Mouse (Mus musculus) forebrain, embryonic 15.5 days (tissue): ENCODE data around the gene Srsf12. TPM values are rescaled to one million over a fixed set of nuclear protein-coding genes. Genes with fewer than 3 reads are reported as not detected.
A peak's percentile ranks its signal among the peaks of the same experiment; 100 is the strongest.

Experiments
- ATAC-seq: fragments of 200-750 bp; cut with Nextera tagmentation; replicated peaks from 2 replicates; pipeline ENCODE4 v1.8.0; 2017; ENCODE audit warnings: mild to moderate bottlenecking, moderate TSS enrichment, moderate library complexity
- H3K27ac ChIP-seq: fragments of 300-500 bp; sonication (generic); replicated peaks from 2 replicates; pipeline ENCODE4 v1.5.1; 2015; ENCODE audit warnings: mild to moderate bottlenecking, inconsistent platforms
- H3K27me3 ChIP-seq: fragments of 300-500 bp; sonication (generic); 2 replicates; pipeline ENCODE4 v1.6.1; 2015; ENCODE audit warnings: inconsistent platforms
- H3K36me3 ChIP-seq: fragments of 300-500 bp; sonication (generic); 2 replicates; pipeline ENCODE4 v1.6.1; 2015; ENCODE audit warnings: mild to moderate bottlenecking, inconsistent platforms
- H3K4me1 ChIP-seq: fragments of 300-500 bp; sonication (generic); 2 replicates; pipeline ENCODE4 v1.6.1; 2015; ENCODE audit warnings: inconsistent platforms
- H3K4me2 ChIP-seq: fragments of 300-500 bp; sonication (generic); replicated peaks from 2 replicates; pipeline ENCODE4 v1.6.1; 2015; ENCODE audit warnings: mild to moderate bottlenecking, inconsistent platforms
- H3K4me3 ChIP-seq: fragments of 300-500 bp; sonication (generic); 2 replicates; pipeline ENCODE4 v1.5.1; 2015; ENCODE audit warnings: mild to moderate bottlenecking, inconsistent platforms
- H3K9ac ChIP-seq: fragments of 300-500 bp; sonication (generic); replicated peaks from 2 replicates; pipeline ENCODE4 v1.6.1; 2015; ENCODE audit warnings: mild to moderate bottlenecking, inconsistent platforms
- H3K9me3 ChIP-seq: fragments of 300-500 bp; sonication (generic); 2 replicates; pipeline ENCODE4 v1.6.1; 2016; ENCODE audit warnings: inconsistent platforms
- WGBS: fragments of 180-500 bp; shearing (Covaris S2); methylation state at CpG from one replicate; pipeline ENCODE4 v1.1.7; 2015; ENCODE audit warnings: mixed read lengths; 5-methylcytosine and 5-hydroxymethylcytosine counted together
- polyA plus RNA-seq: library from polyadenylated mRNA; unstranded; fragments of >200 nt; fragmentation: Nextera tagmentation; extraction: Ambion mirVana; gene quantifications from 2 replicates; pipeline ENCODE4 v1.2.1, GENCODE M21; 2015

The Srsf12 gene
- polyA plus RNA-seq, 1 experiment from 2014 or later: 33.9 TPM

DNA sequence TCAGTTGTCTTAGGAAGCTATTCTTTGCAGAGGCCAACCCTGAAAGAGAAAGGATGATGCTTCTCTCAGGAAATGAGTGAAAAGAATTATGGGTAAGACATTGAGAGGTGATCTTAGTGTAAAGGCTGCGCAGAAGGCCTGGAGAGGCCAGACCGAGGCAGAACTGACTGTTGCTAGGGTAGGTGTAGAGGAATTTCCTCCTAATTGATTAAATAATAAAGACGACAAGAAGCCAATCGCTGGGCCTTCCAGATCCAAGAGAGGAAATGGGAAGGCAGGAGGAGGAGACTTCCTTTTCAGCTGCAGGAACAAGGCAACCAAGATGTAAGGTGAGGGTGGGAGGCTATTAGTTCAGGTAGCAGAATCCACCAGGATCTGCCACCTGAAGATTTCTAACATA is 45.9 kb downstream of the Srsf12 start:
- H3K4me1 ChIP-seq: no peaks in the 10 kb centered on the region
- ATAC-seq: no peak
- H3K9ac ChIP-seq: no peak overlapping the region
- H3K4me2 ChIP-seq: no peak overlapping the region
- no peaks in the 10 kb centered on the region for H3K36me3 ChIP-seq
- H3K4me3 ChIP-seq: no peak overlapping the region
- no peaks in the 10 kb centered on the region for H3K9me3 ChIP-seq
- H3K27ac ChIP-seq: no peak overlapping the region
- 71% methylated on average over 4 of the region's 4 CpGs for WGBS
- H3K27me3 ChIP-seq: no peaks in the 10 kb centered on the region

DNA sequence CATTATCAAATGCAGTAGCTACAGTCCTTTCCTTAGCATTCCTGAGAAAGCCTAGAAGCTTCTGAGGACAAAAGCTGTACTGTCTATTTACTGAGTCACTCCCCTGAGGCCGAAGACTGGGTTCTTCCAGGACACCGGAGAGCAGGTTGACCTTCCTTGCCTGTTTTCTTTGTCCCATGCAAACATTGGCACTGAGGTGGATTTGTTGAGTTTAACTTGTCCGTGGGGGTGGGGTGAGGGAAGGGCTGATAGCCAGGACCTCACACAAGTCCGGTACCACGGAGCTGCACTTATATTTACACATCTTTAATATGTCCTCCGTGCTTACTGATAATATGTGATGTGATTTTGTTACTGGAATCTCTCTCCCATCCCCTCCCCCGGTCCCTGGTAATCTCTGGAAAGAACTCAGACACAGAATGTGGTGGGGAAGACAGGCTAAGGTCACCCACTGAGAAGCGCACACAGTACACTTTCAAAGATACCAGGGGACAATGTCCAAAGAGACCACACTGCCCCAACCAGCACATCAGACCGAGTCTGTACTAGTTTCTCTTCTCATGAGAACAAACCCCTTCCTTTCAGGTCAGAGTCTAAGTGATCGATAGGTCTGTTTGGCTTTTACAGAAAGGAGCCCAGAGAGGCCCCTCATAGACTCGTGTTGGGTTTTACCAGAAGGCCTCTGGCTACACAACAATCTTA is 48.6 kb downstream of the Srsf12 start:
- Histone ChIP-seq H3K4me3 (no peak overlapping the region), H3K36me3 (no peaks in the 10 kb centered on the region), H3K27ac (no peak overlapping the region), H3K9ac (no peak overlapping the region), H3K4me1 (no peaks in the 10 kb centered on the region), H3K27me3 (no peaks in the 10 kb centered on the region), H3K4me2 (no peak overlapping the region), H3K9me3 (no peaks in the 10 kb centered on the region)
- WGBS: 80% methylated on average over 11 of the region's 11 CpGs
- no peak for ATAC-seq

GRCm38 (mm10) chr4:33260311-33260710 is 51.5 kb downstream of the Srsf12 start:
- Histone ChIP-seq H3K27ac (no peak overlapping the region), H3K27me3 (no peaks in the 10 kb centered on the region), H3K36me3 (no peaks in the 10 kb centered on the region), H3K4me1 (no peaks in the 10 kb centered on the region), H3K9ac (no peak overlapping the region), H3K4me2 (no peak overlapping the region), H3K4me3 (no peak overlapping the region), H3K9me3 (no peaks in the 10 kb centered on the region)
- ATAC-seq: no peak

- no peak overlapping the region for H3K9ac ChIP-seq
- ATAC-seq: 0 out of 2 replicates have a peak, but pooled peaks have one; percentile 19
Observed at GRCm38 (mm10) chr4:33261311-33261753, 52.5 kb downstream of the Srsf12 start.

GRCm38 (mm10) chr4:33262897-33263296 is 54.1 kb downstream of the Srsf12 start:
- WGBS: 64% methylated on average over 1 of the region's 1 CpGs
- Histone ChIP-seq H3K4me3 (no peak overlapping the region), H3K9me3 (no peaks in the 10 kb centered on the region), H3K4me1 (no peaks in the 10 kb centered on the region), H3K27me3 (no peaks in the 10 kb centered on the region), H3K27ac (no peak overlapping the region), H3K36me3 (no peaks in the 10 kb centered on the region), H3K9ac (no peak overlapping the region), H3K4me2 (no peak overlapping the region)
- no peak for ATAC-seq

More at GRCm38 (mm10) chr4:33261311-33261753, 52.5 kb downstream of the Srsf12 start:
- no peaks in the 10 kb centered on the region for H3K9me3 ChIP-seq
- H3K27me3 ChIP-seq: no peaks in the 10 kb centered on the region
- H3K4me2 ChIP-seq: no peak overlapping the region
- no peaks in the 10 kb centered on the region for H3K4me1 ChIP-seq
- WGBS: 45% methylated on average over 7 of the region's 7 CpGs
- no peaks in the 10 kb centered on the region for H3K36me3 ChIP-seq
- no peak overlapping the region for H3K27ac ChIP-seq
- H3K4me3 ChIP-seq: no peak overlapping the region

DNA sequence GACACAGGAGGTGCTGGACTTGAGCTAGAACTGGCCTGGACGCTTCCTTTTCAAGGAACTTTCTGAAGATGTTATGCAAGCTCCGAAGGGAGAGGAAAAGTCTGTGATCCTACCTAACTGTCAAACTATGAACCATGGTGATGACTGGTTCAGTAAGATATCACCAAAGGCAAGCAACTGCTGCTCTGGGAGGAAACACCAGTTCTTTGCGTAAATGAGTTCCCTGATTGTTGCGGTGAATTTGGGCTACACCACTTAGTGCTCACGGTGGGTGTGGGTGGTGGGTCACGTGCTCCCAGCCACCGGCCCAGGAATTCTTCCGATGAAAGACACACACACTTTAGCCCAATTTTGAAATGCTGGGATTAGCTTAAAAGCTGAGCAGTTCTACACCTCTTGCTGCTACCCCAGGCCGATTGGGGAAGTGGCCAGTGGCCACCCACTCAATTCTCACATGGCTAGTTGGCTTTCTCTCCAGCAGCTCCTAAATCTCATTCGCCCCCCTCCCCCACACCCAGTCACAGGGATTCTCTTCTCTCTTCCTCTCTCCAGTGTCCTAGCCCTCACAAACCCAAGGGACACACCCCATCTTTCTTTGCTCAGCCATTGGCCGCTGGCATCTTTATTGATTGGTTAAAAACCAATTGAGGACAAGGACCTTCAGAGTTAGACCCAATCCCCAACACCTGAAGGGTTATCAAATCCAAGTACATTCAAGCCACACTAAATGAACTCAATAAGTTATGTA is 56.4 kb downstream of the Srsf12 start:
- no peak overlapping the region for H3K9ac ChIP-seq
- no peaks in the 10 kb centered on the region for H3K36me3 ChIP-seq
- no peak overlapping the region for H3K4me3 ChIP-seq
- no peaks in the 10 kb centered on the region for H3K4me1 ChIP-seq
- no peak overlapping the region for H3K27ac ChIP-seq
- no peaks in the 10 kb centered on the region for H3K27me3 ChIP-seq
- no peak for ATAC-seq
- H3K4me2 ChIP-seq: no peak overlapping the region
- no peaks in the 10 kb centered on the region for H3K9me3 ChIP-seq
- WGBS: 87% methylated on average over 11 of the region's 11 CpGs

DNA sequence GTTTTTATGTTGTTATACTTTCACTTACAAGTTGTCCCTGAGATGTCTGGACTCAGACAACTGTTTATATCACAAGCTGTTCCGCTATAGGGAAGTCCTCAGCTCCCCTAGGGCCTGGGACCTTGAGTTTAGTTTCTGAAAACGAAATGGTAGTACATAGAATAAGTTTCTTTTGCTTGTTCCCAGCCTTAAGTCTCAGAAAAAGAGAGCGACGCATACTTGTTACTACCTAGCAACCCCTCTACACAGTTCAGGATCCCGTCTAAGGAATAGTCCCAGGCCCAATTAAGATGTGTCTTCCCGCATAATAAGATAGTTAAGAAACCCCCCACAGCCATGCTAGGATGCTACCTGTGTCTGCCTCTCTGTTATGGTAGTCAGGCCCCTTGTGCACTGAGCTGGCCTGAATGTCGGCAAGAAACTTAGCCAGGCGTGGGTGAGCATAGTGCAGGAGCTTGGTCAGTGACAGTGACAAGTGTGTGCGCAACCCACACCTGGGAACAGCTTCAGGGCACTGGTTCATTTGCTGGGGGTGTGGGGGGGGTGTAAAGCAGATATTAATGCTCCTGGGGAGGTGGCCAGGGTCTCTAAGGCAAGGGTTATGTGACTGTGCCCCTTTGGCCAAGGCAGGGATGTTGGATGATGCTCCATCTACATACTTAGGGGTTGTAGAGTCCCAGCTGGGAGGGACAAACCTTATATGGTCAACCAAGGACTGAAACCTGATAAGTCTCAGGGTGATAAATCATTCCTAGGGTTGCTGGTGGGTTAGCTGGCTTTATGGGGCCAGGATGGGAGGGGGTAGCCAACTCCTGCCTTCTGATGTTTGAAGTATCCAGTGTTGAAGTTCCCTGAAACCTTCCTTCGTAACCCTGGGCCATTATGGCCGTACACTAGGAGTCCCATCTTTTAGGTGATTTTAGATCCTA is 61.9 kb downstream of the Srsf12 start:
- Histone ChIP-seq H3K4me3 (no peak overlapping the region), H3K9me3 (no peaks in the 10 kb centered on the region), H3K4me2 (no peak overlapping the region), H3K9ac (no peak overlapping the region), H3K27ac (no peak overlapping the region), H3K36me3 (no peaks in the 10 kb centered on the region), H3K4me1 (no peaks in the 10 kb centered on the region), H3K27me3 (no peaks in the 10 kb centered on the region)
- ATAC-seq: no peak
- 82% methylated on average over 11 of the region's 11 CpGs for WGBS

DNA sequence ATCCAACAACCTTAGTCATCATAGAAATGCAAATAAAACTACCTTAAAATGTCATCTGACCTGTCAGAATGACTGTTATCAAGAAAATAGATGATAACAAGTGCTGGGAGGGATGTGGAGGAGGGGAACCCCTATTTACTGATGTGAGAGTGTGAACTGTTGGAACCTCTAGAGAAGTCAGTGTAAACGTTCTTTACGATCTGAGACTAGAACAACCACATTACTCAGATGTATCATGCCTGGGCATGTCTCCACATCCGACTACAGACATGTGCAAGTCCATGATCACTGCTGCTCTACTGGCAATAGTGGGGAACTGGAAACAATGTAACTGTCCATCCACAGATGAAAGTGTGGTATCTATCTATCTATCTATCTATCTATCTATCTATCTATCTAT is 64.6 kb downstream of the Srsf12 start:
- Histone ChIP-seq H3K36me3 (no peaks in the 10 kb centered on the region), H3K4me3 (no peak overlapping the region), H3K27me3 (no peaks in the 10 kb centered on the region), H3K4me1 (no peaks in the 10 kb centered on the region), H3K4me2 (no peak overlapping the region), H3K27ac (no peak overlapping the region), H3K9me3 (no peaks in the 10 kb centered on the region), H3K9ac (no peak overlapping the region)
- 85% methylated on average over 3 of the region's 3 CpGs for WGBS
- no peak for ATAC-seq

DNA sequence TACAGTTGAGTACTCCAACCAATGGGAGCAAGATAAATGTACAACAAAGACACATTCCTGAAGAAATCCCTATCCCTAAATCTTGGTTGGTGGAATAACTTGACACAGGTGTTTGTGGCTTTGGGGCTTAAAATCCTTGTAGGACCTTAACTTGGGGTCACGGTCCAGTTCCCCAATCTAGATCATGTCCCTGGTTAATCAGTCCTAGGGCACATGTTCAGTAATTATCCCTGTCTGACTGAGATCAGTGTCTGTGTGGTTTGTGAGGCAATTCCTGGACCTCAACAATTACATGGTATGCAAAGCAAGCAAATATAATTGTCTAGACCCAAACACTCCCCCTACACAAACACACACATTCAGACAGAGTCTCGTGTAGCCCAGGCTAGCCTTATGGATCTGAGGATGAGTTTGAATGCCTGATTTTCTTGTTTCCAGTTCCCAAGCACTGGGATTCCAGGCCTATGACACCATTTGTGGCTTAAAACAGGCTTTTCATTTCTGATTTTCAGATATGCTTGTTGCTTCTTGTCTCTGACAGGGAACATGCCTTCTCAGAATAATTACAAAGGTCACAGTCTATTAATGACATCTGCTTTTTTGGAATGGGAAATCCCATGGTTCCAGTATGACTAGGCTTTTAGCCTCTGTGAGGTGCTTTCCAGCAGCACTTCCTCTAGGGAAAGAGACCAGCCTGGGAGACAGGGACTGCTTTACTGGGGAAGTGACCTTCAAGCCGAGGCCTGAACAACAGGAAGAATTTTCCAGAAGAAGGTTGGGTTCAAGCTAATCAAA is 73.3 kb downstream of the Srsf12 start:
- Histone ChIP-seq H3K4me2 (no peak overlapping the region), H3K27ac (no peak overlapping the region), H3K4me1 (no peaks in the 10 kb centered on the region), H3K9ac (no peak overlapping the region), H3K27me3 (no peaks in the 10 kb centered on the region), H3K9me3 (no peaks in the 10 kb centered on the region), H3K4me3 (no peak overlapping the region), H3K36me3 (no peaks in the 10 kb centered on the region)
- ATAC-seq: no peak
- WGBS: 88% methylated on average over 3 of the region's 3 CpGs
